Mouse (Mus musculus) lung, postnatal 0 days (tissue): ENCODE data around the gene Pias3. TPM values are rescaled to one million over a fixed set of nuclear protein-coding genes. Genes with fewer than 3 reads are reported as not detected.

Experiments
- ATAC-seq: fragments of 200-750 bp; cut with Nextera tagmentation; 2 replicates; pipeline ENCODE4 v1.8.0; 2017; ENCODE audit warnings: moderate library complexity
- DNase-seq: peaks from one replicate; pipeline ENCODE4 v3.0.0-alpha.2; 2016; ENCODE audit warnings: low spot score
- H3K27ac ChIP-seq: fragments of 300-500 bp; sonication (generic); 2 replicates; pipeline ENCODE4 v1.5.1; 2014; ENCODE audit warnings: antibody characterized with exemption, mild to moderate bottlenecking, low read length, mixed read lengths
- H3K27me3 ChIP-seq: fragments of 300-500 bp; sonication (generic); replicated peaks from 2 replicates; pipeline ENCODE4 v1.6.1; 2014; ENCODE audit warnings: low read length, mixed read lengths; ENCODE audit not compliant: insufficient read depth
- H3K36me3 ChIP-seq: fragments of 300-500 bp; sonication (generic); 2 replicates; pipeline ENCODE4 v1.6.1; 2014; ENCODE audit warnings: low read length, mixed read lengths; ENCODE audit not compliant: insufficient read depth
- H3K4me1 ChIP-seq: fragments of 300-500 bp; sonication (generic); 2 replicates; pipeline ENCODE4 v1.6.1; 2014; ENCODE audit warnings: antibody characterized with exemption, low read depth, low read length, mixed read lengths; ENCODE audit not compliant: insufficient read depth
- H3K4me2 ChIP-seq: fragments of 300-500 bp; sonication (generic); replicated peaks from 2 replicates; pipeline ENCODE4 v1.6.1; 2014; ENCODE audit warnings: low read depth, mild to moderate bottlenecking, low read length, moderate library complexity, mixed read lengths
- H3K4me3 ChIP-seq: fragments of 300-500 bp; sonication (generic); 2 replicates; pipeline ENCODE4 v1.5.1; 2014; ENCODE audit warnings: low read depth, low read length
- H3K9ac ChIP-seq: fragments of 300-500 bp; sonication (generic); replicated peaks from 2 replicates; pipeline ENCODE4 v1.6.1; 2014; ENCODE audit warnings: low read depth, mild to moderate bottlenecking
- H3K9me3 ChIP-seq: fragments of 300-500 bp; sonication (generic); 2 replicates; pipeline ENCODE4 v1.6.1; 2016; ENCODE audit warnings: low read length, mixed read lengths
- CTCF ChIP-seq: IDR thresholded peaks from 2 replicates; pipeline ENCODE4 v1.5.1; 2016; ENCODE audit warnings: antibody characterized with exemption, mild to moderate bottlenecking
- EP300 ChIP-seq: IDR thresholded peaks from 2 replicates; pipeline ENCODE4 v1.6.1; 2016; ENCODE audit warnings: antibody characterized with exemption, mild to moderate bottlenecking, control low read depth
- WGBS: fragments of 180-500 bp; shearing (Covaris S2); extraction: QIAGEN DNeasy Blood & Tissue Kit; methylation state at CpG from one replicate; pipeline ENCODE4 v1.1.7; 2014; 5-methylcytosine and 5-hydroxymethylcytosine counted together
- polyA plus RNA-seq: library from polyadenylated mRNA; unstranded; fragments of >200 nt; fragmentation: Nextera tagmentation; extraction: Ambion mirVana; gene quantifications from 2 replicates; pipeline ENCODE4 v1.2.1, GENCODE M21; 2015

Pias3 gene
- polyA plus RNA-seq, 1 experiment from 2014 or later: 31.1 TPM

DNA sequence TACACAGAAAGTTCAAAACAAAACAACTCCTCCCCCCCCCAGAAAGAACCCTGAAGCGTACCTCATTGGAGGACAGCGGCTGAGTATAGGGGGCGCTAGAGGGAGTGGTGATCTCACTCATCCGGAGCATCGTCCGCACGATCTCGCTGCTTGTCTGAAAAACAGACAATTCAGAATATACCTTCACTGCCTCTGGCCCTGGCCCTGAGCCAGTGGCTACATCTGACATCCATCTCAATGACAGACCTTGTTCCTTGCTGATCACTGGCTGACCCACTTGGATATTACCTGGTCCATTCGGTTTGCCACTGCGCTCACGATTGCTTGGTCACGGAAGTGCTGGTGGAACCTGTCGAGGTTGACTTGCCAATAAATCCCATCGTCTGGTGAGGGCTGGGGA is 23.0 kb downstream of the Pias3 start:
- 39% methylated on average over 14 of the region's 14 CpGs for WGBS

DNA sequence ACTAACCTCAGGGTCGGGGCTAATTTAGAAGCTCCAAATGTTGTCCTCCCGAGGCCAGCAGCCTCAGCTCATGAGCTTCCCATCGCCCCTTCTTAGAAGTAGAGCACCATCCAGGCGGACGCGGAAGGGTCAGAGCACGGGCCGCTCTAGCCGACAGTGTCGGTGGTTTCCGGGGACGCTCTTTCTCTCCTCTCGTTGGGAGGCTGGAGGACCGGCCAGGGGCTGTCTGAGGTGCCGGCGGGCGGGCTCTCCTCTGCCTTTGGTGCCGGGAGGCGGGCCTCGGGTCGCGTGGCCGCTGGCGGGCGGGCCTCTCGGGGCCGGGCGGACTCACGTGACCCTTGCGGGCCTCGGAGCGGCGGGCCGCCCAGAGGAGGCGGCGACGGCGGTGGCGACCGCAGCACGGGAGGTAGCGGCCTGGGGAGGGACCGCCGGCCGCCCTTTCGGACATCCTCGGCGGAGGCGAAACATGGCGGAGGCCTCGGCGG is 31.2 kb downstream of the Pias3 start, which contains the start of the genes Polr3c and Rnf115:
Polr3c (minus strand) TSS at position 286 of the 485 bp plus-strand sequence.
Rnf115 (plus strand) TSS at position 322 of the 485 bp plus-strand sequence.
- WGBS: under 1% methylated on average over 26 of the region's 52 CpGs
- Histone ChIP-seq H3K4me1 (peaks cover 12% of the 10 kb centered on the region; the same call in 1 of the 2 replicates), H3K27ac (peak within 1 kb of the TSS; percentile 93), H3K27me3 (no peaks in the 10 kb centered on the region), H3K9me3 (no peaks in the 10 kb centered on the region), H3K4me3 (peak within 1 kb of the TSS; percentile 94), H3K4me2 (peak within 1 kb of the TSS; percentile 75), H3K36me3 (no peaks in the 10 kb centered on the region; the same call in 1 of the 2 replicates), H3K9ac (peak within 1 kb of the TSS; percentile 88)
- TF ChIP-seq EP300 (no peak), CTCF (no peak)
- peak; percentile 100 for ATAC-seq
- peak; percentile 98 for DNase-seq

More for the DNA sequence above, 23.0 kb downstream of the Pias3 start:
- peaks cover 27% of the 10 kb centered on the region; the same call in 1 of the 2 replicates for H3K36me3 ChIP-seq
- no peak overlapping the region for H3K9ac ChIP-seq
- H3K4me3 ChIP-seq: no peak overlapping the region
- no peak; the same call in 1 of the 2 replicates for ATAC-seq
- H3K27me3 ChIP-seq: no peaks in the 10 kb centered on the region
- DNase-seq: peak; percentile 32
- TF ChIP-seq CTCF (peak; percentile 66), EP300 (no peak)
- H3K9me3 ChIP-seq: no peaks in the 10 kb centered on the region
- H3K27ac ChIP-seq: no peak overlapping the region
- no peaks in the 10 kb centered on the region for H3K4me1 ChIP-seq
- no peak overlapping the region for H3K4me2 ChIP-seq

DNA sequence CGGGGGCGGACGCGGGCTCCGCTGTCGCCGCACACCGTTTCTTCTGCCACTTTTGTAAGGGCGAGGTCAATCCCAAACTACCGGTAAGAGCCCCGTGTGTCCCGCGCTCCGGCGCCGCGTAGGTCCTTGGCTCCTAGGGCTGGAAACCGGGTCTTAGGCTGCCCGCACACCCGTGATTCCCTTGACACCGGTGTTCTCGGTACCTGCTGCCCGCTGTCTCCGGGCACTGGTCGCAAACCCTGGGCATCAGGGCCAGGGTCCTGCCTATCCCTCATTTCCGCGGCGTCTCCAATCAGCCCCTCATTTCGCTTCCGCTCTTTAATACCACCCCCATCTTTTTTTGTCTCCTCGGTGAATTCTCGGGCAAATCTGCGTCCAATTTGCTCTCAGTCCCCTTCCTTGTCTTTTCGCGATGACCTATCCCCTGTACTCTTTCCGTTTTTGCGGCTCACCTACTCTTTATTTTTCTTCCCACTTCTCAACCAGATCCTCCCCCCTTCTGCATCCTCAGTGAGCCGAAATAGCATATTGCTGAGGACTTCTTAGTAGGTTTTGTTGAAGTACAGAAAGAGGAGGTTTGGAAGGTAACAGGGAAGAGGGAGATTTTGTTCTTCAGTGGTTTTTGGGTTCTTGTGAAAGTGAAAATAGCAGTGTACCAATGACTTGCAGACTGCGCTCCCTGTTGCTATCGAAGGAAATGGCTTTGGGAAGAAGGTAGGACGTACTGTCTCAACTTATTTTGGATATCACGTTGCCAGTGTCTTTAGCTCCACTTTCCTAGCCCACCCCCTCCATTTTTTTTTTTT is 31.8 kb downstream of the Pias3 start:
- H3K4me1 ChIP-seq: peaks cover 12% of the 10 kb centered on the region; the same call in 1 of the 2 replicates
- DNase-seq: peak; percentile 63
- no peaks in the 10 kb centered on the region for H3K27me3 ChIP-seq
- H3K4me3 ChIP-seq: peak overlapping the region; percentile 94
- WGBS: under 1% methylated on average over 38 of the region's 42 CpGs
- H3K9me3 ChIP-seq: no peaks in the 10 kb centered on the region
- TF ChIP-seq EP300 (no peak), CTCF (no peak)
- no peak; the same call in 1 of the 2 replicates for ATAC-seq
- peak overlapping the region; percentile 93 for H3K27ac ChIP-seq
- H3K4me2 ChIP-seq: peak overlapping the region; percentile 75
- H3K9ac ChIP-seq: peak overlapping the region; percentile 88
- H3K36me3 ChIP-seq: no peaks in the 10 kb centered on the region; the same call in 1 of the 2 replicates

DNA sequence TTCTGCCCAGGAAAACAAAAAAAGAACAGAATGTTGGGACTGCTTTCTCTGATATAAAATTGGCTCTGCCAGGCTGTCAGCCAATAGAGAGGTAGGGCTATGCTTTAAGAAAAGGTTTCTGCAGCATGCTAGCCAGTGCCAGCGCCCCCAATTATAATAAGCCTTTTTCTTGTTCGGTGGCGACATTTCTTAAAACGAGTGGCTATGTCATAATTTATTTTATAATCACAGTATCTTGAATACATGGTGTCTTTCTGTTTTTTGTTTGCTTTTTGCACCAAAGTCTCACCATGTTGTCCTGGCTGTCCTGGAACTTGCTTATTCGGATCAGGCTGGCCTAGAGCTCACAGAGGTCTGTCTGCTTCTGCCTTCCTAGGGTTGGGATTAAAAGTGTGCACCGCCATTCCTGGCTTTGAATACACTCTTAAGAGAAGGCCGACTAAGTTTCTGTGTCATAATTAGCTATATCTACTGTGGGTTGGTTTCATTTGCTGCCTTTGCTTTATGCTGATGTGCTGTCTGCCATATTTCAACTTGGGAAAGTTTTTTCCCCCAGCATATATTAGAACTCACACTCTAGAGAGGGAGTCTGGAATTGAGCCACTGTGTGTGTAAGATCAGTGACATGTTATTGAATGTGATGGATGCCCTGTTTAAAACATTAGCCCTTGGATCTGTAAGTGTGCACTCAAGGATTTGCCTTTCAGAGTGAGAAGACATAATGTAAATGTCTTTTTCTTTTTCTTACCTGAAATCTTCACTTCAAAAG is 32.6 kb downstream of the Pias3 start:
- TF ChIP-seq EP300 (no peak), CTCF (no peak)
- H3K9ac ChIP-seq: 0 out of 2 replicates have a peak overlapping the region, but pooled peaks have one; percentile 88
- H3K36me3 ChIP-seq: no peaks in the 10 kb centered on the region
- H3K4me1 ChIP-seq: peaks cover 12% of the 10 kb centered on the region; the same call in 1 of the 2 replicates
- H3K27me3 ChIP-seq: no peaks in the 10 kb centered on the region
- ATAC-seq: no peak
- peak overlapping the region; percentile 94 for H3K4me3 ChIP-seq
- H3K4me2 ChIP-seq: peak overlapping the region; percentile 75
- 35% methylated on average over 7 of the region's 7 CpGs for WGBS
- H3K9me3 ChIP-seq: no peaks in the 10 kb centered on the region
- no peak overlapping the region for H3K27ac ChIP-seq
- no peak for DNase-seq

DNA sequence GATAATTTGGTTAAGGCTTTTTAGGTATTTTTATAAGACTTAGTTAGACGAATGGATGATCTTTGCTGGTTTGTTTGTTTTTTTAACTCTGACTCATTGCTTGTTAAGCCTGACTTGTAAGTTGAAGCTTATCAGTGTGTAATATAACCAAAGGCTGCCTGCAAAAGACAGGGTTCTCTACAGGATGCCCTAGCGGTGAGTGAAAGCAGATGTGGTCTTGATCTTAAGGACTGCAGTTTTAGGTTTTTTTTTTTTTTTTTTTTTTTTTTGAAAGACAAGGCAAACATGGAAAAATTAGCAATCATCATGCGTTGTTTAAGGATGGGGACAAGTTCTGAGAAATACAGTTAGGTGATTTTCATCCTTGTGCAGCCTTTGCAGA is 33.2 kb downstream of the Pias3 start:
- TF ChIP-seq CTCF (peak; percentile 45), EP300 (no peak)
- Histone ChIP-seq H3K27ac (no peak overlapping the region), H3K9ac (no peak overlapping the region), H3K4me3 (no peak overlapping the region), H3K4me1 (peaks cover 12% of the 10 kb centered on the region; the same call in 1 of the 2 replicates), H3K36me3 (no peaks in the 10 kb centered on the region), H3K27me3 (no peaks in the 10 kb centered on the region), H3K4me2 (peak overlapping the region; percentile 75; the same call in 1 of the 2 replicates), H3K9me3 (no peaks in the 10 kb centered on the region)
- ATAC-seq: no peak
- 34% methylated on average over 3 of the region's 3 CpGs for WGBS
- peak; percentile 48 for DNase-seq

DNA sequence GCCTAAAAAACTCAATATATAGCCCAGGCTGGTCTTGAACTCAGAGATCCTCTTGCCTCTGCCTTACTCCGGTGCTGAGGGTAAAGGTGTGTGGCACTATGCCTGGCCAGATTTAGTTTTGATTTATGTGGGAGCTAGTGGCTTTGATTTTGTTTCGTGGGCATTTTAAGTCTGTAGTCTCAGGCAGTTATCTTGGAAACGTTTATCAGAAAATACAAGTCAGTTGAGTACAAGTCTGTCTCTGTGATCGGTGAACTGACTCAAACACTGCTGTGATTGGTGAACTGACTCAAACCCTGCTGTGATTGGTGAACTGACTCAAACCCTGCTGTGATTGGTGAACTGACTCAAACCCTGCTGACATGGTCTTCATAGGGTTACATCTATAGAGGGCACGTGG is 34.6 kb downstream of the Pias3 start:
- Histone ChIP-seq H3K4me2 (no peak overlapping the region), H3K27me3 (no peaks in the 10 kb centered on the region), H3K9ac (no peak overlapping the region), H3K27ac (no peak overlapping the region), H3K4me3 (no peak overlapping the region), H3K4me1 (peaks cover 12% of the 10 kb centered on the region; the same call in 1 of the 2 replicates), H3K9me3 (no peaks in the 10 kb centered on the region), H3K36me3 (no peaks in the 10 kb centered on the region)
- TF ChIP-seq CTCF (no peak), EP300 (no peak)
- DNase-seq (no peak), ATAC-seq (no peak)
- WGBS: 75% methylated on average over 5 of the region's 5 CpGs
